Mouse (Mus musculus) embryonic facial prominence, embryonic 14.5 days (tissue): Measurements from ENCODE around the gene Cib4. TPM values are rescaled to one million over a fixed set of nuclear protein-coding genes. Genes with fewer than 3 reads are reported as not detected.

Experiments used
- ATAC-seq: fragments of 200-750 bp; cut with Nextera tagmentation; 2 replicates; pipeline ENCODE4 v1.8.0; 2017; ENCODE audit warnings: low read depth, moderate number of reproducible peaks, moderate TSS enrichment
- DNase-seq: peaks from one replicate; pipeline ENCODE4 v3.0.0-alpha.2; 2015; ENCODE audit warnings: low spot score
- H3K27ac ChIP-seq: fragments of 300-500 bp; sonication (generic); replicated peaks from 2 replicates; pipeline ENCODE4 v1.5.1; 2014; ENCODE audit warnings: low read depth, mild to moderate bottlenecking, low read length, moderate library complexity
- H3K27me3 ChIP-seq: fragments of 300-500 bp; sonication (generic); replicated peaks from 2 replicates; pipeline ENCODE4 v1.6.1; 2014; ENCODE audit warnings: low read length; ENCODE audit not compliant: control insufficient read depth, insufficient read depth
- H3K36me3 ChIP-seq: fragments of 300-500 bp; sonication (generic); 2 replicates; pipeline ENCODE4 v1.6.1; 2014; ENCODE audit warnings: low read length, mixed read lengths; ENCODE audit not compliant: control insufficient read depth, insufficient read depth
- H3K4me1 ChIP-seq: fragments of 300-500 bp; sonication (generic); 2 replicates; pipeline ENCODE4 v1.6.1; 2014; ENCODE audit warnings: antibody characterized with exemption, low read length; ENCODE audit not compliant: control insufficient read depth, insufficient read depth
- H3K4me2 ChIP-seq: fragments of 300-500 bp; sonication (generic); 2 replicates; pipeline ENCODE4 v1.6.1; 2014; ENCODE audit warnings: low read depth, mild to moderate bottlenecking, low read length, moderate library complexity, mixed read lengths
- H3K4me3 ChIP-seq: fragments of 300-500 bp; sonication (generic); 2 replicates; pipeline ENCODE4 v1.5.1; 2014; ENCODE audit warnings: low read depth, mild to moderate bottlenecking, low read length
- H3K9ac ChIP-seq: fragments of 300-500 bp; sonication (generic); 2 replicates; pipeline ENCODE4 v1.6.1; 2014; ENCODE audit warnings: low read depth, mild to moderate bottlenecking, low read length, moderate library complexity, mixed read lengths
- H3K9me3 ChIP-seq: fragments of 300-500 bp; sonication (generic); 2 replicates; pipeline ENCODE4 v1.6.1; 2016; ENCODE audit warnings: low read length; ENCODE audit not compliant: control insufficient read depth
- WGBS: fragments of 180-500 bp; shearing (Covaris S2); extraction: QIAGEN DNeasy Blood & Tissue Kit; methylation state at CpG from one replicate; pipeline ENCODE4 v1.1.7; 2014; 5-methylcytosine and 5-hydroxymethylcytosine counted together
- polyA plus RNA-seq: library from polyadenylated mRNA; unstranded; fragments of >200 nt; fragmentation: Nextera tagmentation; extraction: Ambion mirVana; gene quantifications from 2 replicates; pipeline ENCODE4 v1.2.1, GENCODE M21; 2014

Gene Cib4
- polyA plus RNA-seq, 1 experiment from 2014 or later: not detected

DNA sequence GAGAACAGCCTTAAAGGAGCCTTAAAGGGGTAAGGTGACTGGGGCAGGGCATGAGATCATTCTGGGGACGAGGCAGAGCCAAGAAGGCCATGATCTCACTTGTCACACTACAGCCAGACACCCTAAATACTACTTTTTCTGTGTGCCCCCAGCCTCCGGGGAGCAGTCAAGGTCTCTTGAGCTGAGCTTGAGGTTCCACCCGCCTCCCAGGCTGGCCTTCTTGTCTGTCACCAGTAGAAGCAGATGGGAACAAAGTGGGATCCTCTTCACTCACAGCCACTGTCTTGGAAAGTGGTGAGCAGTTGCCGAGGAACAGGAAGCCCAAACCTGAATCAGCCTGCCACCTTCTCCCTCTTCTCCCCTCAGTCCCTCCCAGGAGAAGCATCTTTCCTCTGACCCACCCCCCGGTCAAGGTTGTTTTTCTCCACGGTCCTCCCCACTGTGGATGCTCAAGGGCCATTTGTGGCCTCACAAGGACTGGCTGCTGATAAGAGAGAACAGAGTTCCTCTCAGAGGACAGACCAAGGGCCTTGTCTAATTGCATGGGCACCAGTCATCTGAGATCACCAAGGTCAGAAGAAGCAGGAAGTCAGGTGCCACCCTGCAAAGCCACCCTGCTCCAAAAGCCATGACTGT lies 32.9 kb upstream of the Cib4 start:
- Histone ChIP-seq H3K27me3 (no peaks in the 10 kb centered on the region), H3K36me3 (no peaks in the 10 kb centered on the region), H3K9ac (no peak overlapping the region), H3K4me2 (no peak overlapping the region), H3K4me1 (no peaks in the 10 kb centered on the region), H3K9me3 (no peaks in the 10 kb centered on the region), H3K4me3 (no peak overlapping the region), H3K27ac (no peak overlapping the region)
- WGBS: 71% methylated on average over 6 of the region's 6 CpGs
- no peak for ATAC-seq
- DNase-seq: no peak

DNA sequence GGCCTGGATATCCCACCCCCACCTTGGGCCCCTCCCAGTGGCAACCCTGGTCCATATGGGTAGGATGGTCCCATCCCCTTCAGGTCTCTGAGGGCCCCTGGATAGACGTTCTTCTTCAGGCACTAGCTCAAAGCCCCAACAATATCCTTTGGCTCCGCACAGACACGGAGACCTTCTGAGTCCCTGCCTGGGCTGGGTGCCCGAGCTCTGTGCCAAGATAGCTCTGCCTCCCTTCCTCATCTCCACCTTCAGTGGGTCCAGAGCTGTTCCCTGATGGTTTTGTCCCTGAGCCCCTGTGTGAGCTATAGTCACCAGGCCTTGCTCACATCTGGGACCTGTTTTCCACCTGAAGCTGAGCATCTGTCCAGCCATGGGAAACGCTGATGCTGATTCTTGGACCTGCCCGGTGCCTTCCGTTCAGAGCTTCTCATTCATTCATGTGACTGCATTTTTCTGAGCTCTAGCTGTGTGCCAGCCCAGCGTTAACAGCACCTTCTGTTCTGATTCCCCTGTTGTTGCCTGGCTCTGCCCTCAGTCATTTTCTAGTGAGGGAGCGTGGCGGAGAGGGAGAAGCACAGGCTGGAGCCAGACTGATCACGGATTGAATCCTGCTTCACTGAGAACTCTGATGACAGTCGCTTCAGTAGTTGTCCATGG lies 32.1 kb upstream of the Cib4 start:
- no peak overlapping the region for H3K9ac ChIP-seq
- no peaks in the 10 kb centered on the region for H3K9me3 ChIP-seq
- H3K36me3 ChIP-seq: no peaks in the 10 kb centered on the region
- H3K27me3 ChIP-seq: no peaks in the 10 kb centered on the region
- H3K4me2 ChIP-seq: no peak overlapping the region
- DNase-seq (no peak), ATAC-seq (no peak)
- H3K4me3 ChIP-seq: no peak overlapping the region
- no peak overlapping the region for H3K27ac ChIP-seq
- no peaks in the 10 kb centered on the region for H3K4me1 ChIP-seq
- WGBS: 80% methylated on average over 12 of the region's 12 CpGs

DNA sequence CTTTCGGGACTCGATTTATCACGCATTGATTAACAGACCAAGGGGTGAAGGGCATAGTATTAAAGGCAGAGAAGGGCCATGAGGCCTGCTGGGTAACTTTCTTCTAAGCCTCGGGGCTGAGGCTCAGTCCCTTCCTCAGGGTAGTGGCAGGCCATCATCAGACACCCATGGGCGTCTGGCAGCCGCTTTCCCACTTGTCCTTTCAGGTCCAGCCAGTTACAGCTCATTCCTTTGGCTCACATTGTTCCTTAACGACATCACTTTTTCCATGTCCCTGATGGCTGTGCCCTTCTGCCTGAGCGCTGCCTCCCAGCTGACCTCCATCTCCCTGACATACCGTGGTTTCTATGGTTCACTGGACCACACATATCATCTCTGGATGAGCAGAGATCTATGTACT lies 31.6 kb upstream of the Cib4 start:
- Histone ChIP-seq H3K4me1 (no peaks in the 10 kb centered on the region), H3K4me2 (no peak overlapping the region), H3K27me3 (no peaks in the 10 kb centered on the region), H3K4me3 (no peak overlapping the region), H3K9me3 (no peaks in the 10 kb centered on the region), H3K27ac (no peak overlapping the region), H3K9ac (no peak overlapping the region), H3K36me3 (no peaks in the 10 kb centered on the region)
- DNase-seq: no peak
- 82% methylated on average over 9 of the region's 9 CpGs for WGBS
- no peak for ATAC-seq

DNA sequence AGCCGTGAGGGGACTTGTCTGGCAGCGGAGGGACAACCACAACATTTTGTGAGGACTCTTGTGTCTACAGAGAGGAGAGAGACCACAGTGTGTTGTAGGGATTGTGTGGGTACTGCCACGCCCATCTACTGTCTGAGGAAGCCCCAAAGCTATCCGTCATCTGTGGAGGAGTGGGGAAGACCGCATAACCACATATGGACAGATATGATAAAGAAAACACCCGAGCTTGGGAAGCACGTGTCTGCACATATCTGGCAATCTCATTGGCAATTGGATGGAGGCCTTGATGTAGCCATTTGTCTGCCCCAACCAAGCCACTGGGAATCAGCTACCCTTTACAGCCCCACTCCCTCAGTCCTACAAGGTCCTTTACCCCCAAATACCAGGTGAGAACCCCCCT lies 30.6 kb upstream of the Cib4 start:
- Histone ChIP-seq H3K4me2 (no peak overlapping the region), H3K4me3 (no peak overlapping the region), H3K27ac (no peak overlapping the region), H3K36me3 (no peaks in the 10 kb centered on the region), H3K27me3 (no peaks in the 10 kb centered on the region), H3K4me1 (no peaks in the 10 kb centered on the region), H3K9ac (no peak overlapping the region), H3K9me3 (no peaks in the 10 kb centered on the region)
- no peak for ATAC-seq
- 83% methylated on average over 7 of the region's 7 CpGs for WGBS
- DNase-seq: no peak

DNA sequence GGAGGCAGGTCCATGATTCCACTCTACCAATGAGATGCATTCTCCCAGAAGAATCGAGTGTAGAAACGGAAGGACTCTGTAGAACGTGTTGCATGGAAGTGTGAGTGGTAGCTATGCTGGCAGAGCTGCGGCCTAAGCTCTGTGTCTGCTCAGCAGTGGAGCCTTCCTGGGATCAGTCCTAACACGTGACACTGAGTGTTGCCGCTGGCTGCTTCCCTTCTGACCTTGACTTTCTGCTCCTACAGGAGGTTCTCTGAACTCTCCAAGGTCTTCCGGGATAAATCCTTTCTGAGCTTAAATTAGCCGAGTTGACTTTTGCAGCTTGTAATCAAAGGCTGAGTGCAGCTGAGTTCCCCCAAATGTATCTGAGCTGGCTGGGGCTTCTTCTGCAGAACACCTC lies 28.7 kb upstream of the Cib4 start:
- 84% methylated on average over 8 of the region's 8 CpGs for WGBS
- DNase-seq (no peak), ATAC-seq (no peak)
- Histone ChIP-seq H3K27me3 (no peaks in the 10 kb centered on the region), H3K36me3 (no peaks in the 10 kb centered on the region), H3K4me1 (no peaks in the 10 kb centered on the region), H3K4me2 (no peak overlapping the region), H3K9ac (no peak overlapping the region), H3K4me3 (no peak overlapping the region), H3K9me3 (no peaks in the 10 kb centered on the region), H3K27ac (no peak overlapping the region)

DNA sequence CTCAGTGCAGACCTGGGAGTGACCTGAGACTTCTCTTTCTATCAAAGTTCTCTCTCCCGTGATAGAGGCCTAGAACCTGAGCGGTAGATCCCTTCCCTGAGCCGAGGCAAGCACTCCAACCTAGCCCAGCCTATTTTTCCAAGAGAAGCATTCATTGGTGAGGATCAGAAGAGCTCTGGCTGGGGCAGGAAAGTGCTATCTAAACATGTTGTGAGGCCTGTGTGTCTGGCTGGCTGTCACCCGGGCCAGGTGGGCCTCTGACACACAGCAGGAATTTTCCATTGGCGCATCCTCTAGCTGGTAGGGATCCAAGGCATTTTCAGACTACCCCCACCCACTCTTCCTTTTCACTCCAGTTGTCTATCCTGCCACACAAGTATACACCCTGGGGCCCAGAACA lies 26.2 kb upstream of the Cib4 start:
- Histone ChIP-seq H3K36me3 (no peaks in the 10 kb centered on the region), H3K4me2 (no peak overlapping the region), H3K27me3 (no peaks in the 10 kb centered on the region), H3K9me3 (no peaks in the 10 kb centered on the region), H3K9ac (no peak overlapping the region), H3K4me1 (no peaks in the 10 kb centered on the region), H3K27ac (no peak overlapping the region), H3K4me3 (no peak overlapping the region)
- 63% methylated on average over 5 of the region's 5 CpGs for WGBS
- ATAC-seq (no peak), DNase-seq (no peak)

DNA sequence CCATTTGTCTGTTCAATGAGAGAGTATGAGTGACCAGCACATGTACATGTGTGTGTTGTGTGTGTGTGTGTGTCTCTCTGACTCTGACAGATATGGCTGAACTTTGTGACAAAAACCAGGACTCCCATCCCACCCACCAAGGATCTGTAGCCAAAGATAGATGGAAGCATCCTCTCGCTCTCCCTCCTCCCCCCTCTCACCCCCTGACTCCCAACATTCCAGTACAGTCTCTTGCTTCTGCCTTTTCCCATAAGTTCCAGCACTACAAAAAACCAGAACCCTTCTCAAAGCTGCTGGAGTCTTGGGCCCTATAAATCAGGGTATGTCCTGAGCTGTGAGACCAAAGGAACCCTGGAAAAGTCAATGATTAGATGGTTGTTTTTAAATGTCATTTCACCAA lies 22.8 kb upstream of the Cib4 start:
- no peaks in the 10 kb centered on the region for H3K36me3 ChIP-seq
- DNase-seq (no peak), ATAC-seq (no peak)
- H3K4me1 ChIP-seq: no peaks in the 10 kb centered on the region
- WGBS: 93% methylated on average over 1 of the region's 1 CpGs
- no peak overlapping the region for H3K4me3 ChIP-seq
- H3K9me3 ChIP-seq: no peaks in the 10 kb centered on the region
- no peak overlapping the region for H3K27ac ChIP-seq
- no peak overlapping the region for H3K4me2 ChIP-seq
- no peak overlapping the region for H3K9ac ChIP-seq
- no peaks in the 10 kb centered on the region for H3K27me3 ChIP-seq

DNA sequence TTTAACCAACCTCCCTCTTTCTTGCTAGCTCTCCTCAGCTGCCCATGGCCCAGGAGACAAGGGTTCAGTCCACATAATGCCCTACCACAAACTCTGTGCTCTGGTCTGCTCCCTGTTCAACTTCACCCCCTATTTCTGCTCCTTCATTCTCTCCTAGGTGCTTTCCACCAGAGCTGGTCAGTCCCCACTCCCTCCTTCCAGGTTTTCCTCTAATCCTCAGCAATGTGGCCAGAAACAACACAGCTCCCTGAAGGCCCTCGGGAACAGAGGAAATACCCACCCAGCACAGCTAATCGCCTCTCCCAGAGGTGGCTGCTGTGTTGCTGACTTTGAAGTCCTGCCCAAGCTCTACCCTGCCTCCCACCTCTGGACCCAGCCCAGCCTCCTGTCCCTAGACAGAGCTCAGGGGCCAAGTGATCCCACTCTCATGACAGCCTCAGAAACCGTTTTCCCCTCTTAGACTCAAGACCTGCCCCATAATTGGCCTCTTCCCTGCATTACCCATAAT lies 14.4 kb upstream of the Cib4 start:
- Histone ChIP-seq H3K4me1 (0 out of 2 replicates have a peak, but pooled peaks cover 7% of the 10 kb centered on the region), H3K9ac (no peak overlapping the region), H3K36me3 (no peaks in the 10 kb centered on the region), H3K4me2 (no peak overlapping the region), H3K4me3 (no peak overlapping the region), H3K27me3 (0 out of 2 replicates have a peak, but pooled peaks cover 5% of the 10 kb centered on the region), H3K27ac (no peak overlapping the region), H3K9me3 (no peaks in the 10 kb centered on the region)
- WGBS: 30% methylated on average over 3 of the region's 3 CpGs
- no peak for DNase-seq
- no peak for ATAC-seq

DNA sequence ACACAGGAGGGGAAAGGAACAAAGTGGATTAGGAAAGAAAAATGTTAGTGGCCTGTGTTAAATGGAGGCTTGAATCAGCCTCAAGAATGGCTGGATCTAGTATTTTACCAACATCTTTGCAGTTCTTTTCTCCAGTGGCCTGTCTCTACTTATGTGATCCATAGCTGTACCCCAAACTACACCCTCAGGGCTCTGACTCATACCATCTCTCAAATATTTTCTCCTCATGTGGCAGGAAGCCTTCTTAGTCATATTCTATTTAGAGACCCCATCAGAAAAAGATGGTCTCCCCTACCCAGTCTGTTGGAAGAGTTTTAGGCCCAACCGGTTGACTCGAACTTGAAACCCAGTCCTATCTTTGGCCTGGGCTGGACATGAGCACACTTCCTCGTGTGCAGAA lies 13.8 kb upstream of the Cib4 start:
- 0 out of 2 replicates have a peak, but pooled peaks cover 7% of the 10 kb centered on the region for H3K4me1 ChIP-seq
- no peak overlapping the region for H3K27ac ChIP-seq
- H3K4me2 ChIP-seq: no peak overlapping the region
- ATAC-seq (no peak), DNase-seq (no peak)
- WGBS: 91% methylated on average over 3 of the region's 3 CpGs
- no peak overlapping the region for H3K9ac ChIP-seq
- H3K4me3 ChIP-seq: no peak overlapping the region
- 0 out of 2 replicates have a peak, but pooled peaks cover 5% of the 10 kb centered on the region for H3K27me3 ChIP-seq
- no peaks in the 10 kb centered on the region for H3K36me3 ChIP-seq
- H3K9me3 ChIP-seq: no peaks in the 10 kb centered on the region
